Mouse (Mus musculus): Measurements from ENCODE around the gene Gm17660. TPM values are rescaled to one million over a fixed set of nuclear protein-coding genes. Genes with fewer than 3 reads are reported as not detected.
"Not testable (repeated sequence)": the region's sequence is repeated elsewhere in the genome, so short reads cannot be mapped to it uniquely, and the experiment has no call there.

Gene Gm17660
- total and polyA plus RNA-seq, 3 experiments = not detected

DNA sequence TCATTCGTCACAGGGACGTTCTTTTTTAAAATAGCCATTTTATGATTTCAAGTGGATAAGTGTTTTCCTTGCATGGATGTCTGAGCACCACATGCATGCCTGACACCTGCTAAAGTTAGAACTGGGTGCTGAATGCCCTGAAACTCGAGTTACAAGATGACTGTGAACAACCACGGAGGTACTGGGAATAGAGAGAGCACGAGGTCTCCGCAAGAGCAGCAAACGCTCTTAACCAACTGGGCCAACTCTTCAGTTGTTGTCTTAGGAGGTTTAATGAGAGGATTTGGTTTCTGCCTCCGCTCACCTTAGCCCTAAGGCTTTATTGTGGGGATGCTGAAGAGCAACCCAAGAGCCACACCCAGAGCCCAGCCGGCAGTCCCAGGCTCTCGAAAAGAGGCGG, 52.6 kb downstream of the Gm17660 start:
- in situ Hi-C loops (cut with MboI; ENCODE audit: low pct_ligation_motif_present, low pct_unique_long_range_greater_than_20kb, low sequenced_read_pairs) (no loop called here), dilution Hi-C loops (cut with MboI; ENCODE audit: extremely low pct_ligation_motif_present, extremely low pct_unique_long_range_greater_than_20kb, low sequenced_read_pairs) (no loop called here)
- Histone ChIP-seq H3K4me2 (ENCODE audit: insufficient read depth, low read depth, poor library complexity, severe bottlenecking) (peak overlapping the region; percentile 89; the same call in 1 of the 2 replicates), H3K36me3 (replicated peaks in 1 of 2; ENCODE audit: control insufficient read depth in 1 of 2, insufficient read depth in 1 of 2, low read length in 1 of 2) (no peaks in the 10 kb centered on the region), H3K4me1 (ENCODE audit: control insufficient read depth in 1 of 2, insufficient read depth in 2 of 2) (peaks cover 13 to 43% of the 10 kb centered on the region in 2 experiments), H3K27ac (ENCODE audit: insufficient read depth, low read depth) (no peak overlapping the region), H3K4me3 (replicated peaks in 1 of 3; ENCODE audit: low read depth in 2 of 3, low read length in 2 of 3, poor library complexity in 1 of 3) (no peak overlapping the region), H3K27me3 (replicated peaks) (no peaks in the 10 kb centered on the region), H3K9ac (ENCODE audit: insufficient read depth, low read depth) (no peak overlapping the region), H3K79me2 (replicated peaks; ENCODE audit: control insufficient read depth, extremely low read depth, insufficient read depth, poor library complexity, severe bottlenecking) (no peaks in the 10 kb centered on the region), H3K9me3 (replicated peaks; ENCODE audit: low read length) (no peaks in the 10 kb centered on the region)
- DNase-seq (ENCODE audit: extremely low read depth) = no peak
- no peak for TF ChIP-seq MYC (IDR thresholded peaks at IDR 0.05; ENCODE audit: low read depth, low read length)
- TF ChIP-seq USF1 (IDR thresholded peaks at IDR 0.05; ENCODE audit: low read depth, low read length) = no peak
- TF ChIP-seq MAX (IDR thresholded peaks at IDR 0.05; ENCODE audit: low read length) = peak; percentile 58; the same call in 1 of the 2 replicates
- no peak for TF ChIP-seq ZNF384 (IDR thresholded peaks at IDR 0.05; ENCODE audit: low read depth, low read length)
- TF ChIP-seq ZKSCAN1 (IDR thresholded peaks at IDR 0.05; ENCODE audit: borderline replicate concordance, low read depth, low read length) = no peak
- TF ChIP-seq MAZ (IDR thresholded peaks at IDR 0.05; ENCODE audit: low read depth, low read length) = no peak
- peak; percentile 41; the same call in 1 of the 2 replicates for TF ChIP-seq IRF4 (IDR thresholded peaks at IDR 0.05; ENCODE audit: low read depth, low read length)
- no peak for TF ChIP-seq CTCF (conservative IDR thresholded peaks at IDR 0.05 in 1 of 2, IDR thresholded peaks at IDR 0.05 in 1 of 2; ENCODE audit: low read depth in 2 of 2, low read length in 2 of 2)
- TF ChIP-seq POLR2A (IDR thresholded peaks at IDR 0.05; ENCODE audit: low read depth, low read length) = no peak

DNA sequence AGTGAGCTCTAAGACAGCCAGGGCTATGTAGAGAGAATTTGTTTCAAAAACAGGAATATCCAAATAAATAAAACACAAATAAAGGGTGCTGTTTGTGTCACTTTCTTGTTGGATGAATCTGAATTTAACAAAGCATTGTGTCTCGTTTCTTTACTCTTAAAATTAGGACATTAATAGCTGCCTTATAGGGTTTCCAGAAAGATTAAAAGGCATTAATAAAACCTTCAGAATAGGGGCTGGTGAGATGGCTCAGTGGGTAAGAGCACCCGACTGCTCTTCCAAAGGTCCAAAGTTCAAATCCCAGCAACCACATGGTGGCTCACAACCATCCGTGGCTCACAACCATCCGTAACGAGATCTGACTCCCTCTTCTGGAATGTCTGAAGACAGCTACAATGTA, 53.2 kb downstream of the Gm17660 start:
- H3K9ac ChIP-seq (ENCODE audit: insufficient read depth, low read depth); H3K9me3 ChIP-seq (replicated peaks; ENCODE audit: low read length); dilution Hi-C loops (cut with MboI; ENCODE audit: extremely low pct_ligation_motif_present, extremely low pct_unique_long_range_greater_than_20kb, low sequenced_read_pairs); H3K36me3 ChIP-seq (replicated peaks in 1 of 2; ENCODE audit: control insufficient read depth in 1 of 2, insufficient read depth in 1 of 2, low read length in 1 of 2); in situ Hi-C loops (cut with MboI; ENCODE audit: low pct_ligation_motif_present, low pct_unique_long_range_greater_than_20kb, low sequenced_read_pairs); H3K4me2 ChIP-seq (ENCODE audit: insufficient read depth, low read depth, poor library complexity, severe bottlenecking); H3K27me3 ChIP-seq (replicated peaks); H3K79me2 ChIP-seq (replicated peaks; ENCODE audit: control insufficient read depth, extremely low read depth, insufficient read depth, poor library complexity, severe bottlenecking); H3K4me3 ChIP-seq (replicated peaks in 1 of 3; ENCODE audit: low read depth in 2 of 3, low read length in 2 of 3, poor library complexity in 1 of 3); DNase-seq (ENCODE audit: extremely low read depth); H3K27ac ChIP-seq (ENCODE audit: insufficient read depth, low read depth): not testable (repeated sequence)
- 0 out of 2 replicates have a peak, but pooled peaks have one; percentile 36 for TF ChIP-seq TBP (conservative IDR thresholded peaks at IDR 0.05; ENCODE audit: low read depth, low read length)
- H3K4me1 ChIP-seq (ENCODE audit: control insufficient read depth in 1 of 2, insufficient read depth in 2 of 2) = peaks cover 13 to 46% of the 10 kb centered on the region in 2 experiments

DNA sequence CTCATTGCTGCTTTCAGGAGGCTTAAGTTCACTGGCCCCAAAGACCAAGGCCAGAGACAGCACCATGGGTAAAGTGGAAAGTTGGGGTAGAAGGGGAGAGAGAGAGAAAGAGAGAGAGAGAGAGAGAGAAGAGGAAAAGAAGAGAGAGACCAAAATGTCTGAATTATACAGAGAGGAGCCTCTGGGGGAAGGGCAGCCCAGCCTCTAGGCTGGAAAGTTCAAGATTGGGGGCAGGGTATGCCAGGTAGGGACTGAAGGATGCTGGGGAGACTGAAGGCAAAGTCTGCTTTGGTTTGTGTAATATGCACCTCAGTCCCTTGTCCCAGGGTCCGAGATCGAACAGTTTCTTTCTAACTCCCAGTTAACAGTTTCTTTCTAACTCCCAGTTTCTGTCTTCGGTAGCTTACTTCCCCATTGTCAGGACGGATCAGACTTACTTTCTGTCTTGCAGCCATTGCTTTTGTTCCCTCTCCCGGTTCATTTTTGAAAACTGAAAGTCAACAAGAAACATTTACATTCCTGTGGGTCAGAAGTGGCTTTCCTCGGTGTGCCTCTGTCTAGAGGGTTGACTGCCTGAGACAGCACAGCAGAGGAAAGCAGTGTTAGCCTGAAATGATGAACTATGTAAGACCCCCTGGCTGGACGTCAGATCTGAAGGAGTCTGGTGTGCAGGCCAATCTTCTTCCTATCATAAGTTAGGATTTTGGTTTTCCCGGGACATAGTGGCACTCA, 54.0 kb downstream of the Gm17660 start:
- no peak overlapping the region for H3K27ac ChIP-seq (ENCODE audit: insufficient read depth, low read depth)
- DNase-seq (ENCODE audit: extremely low read depth) = no peak
- H3K79me2 ChIP-seq (replicated peaks; ENCODE audit: control insufficient read depth, extremely low read depth, insufficient read depth, poor library complexity, severe bottlenecking) = no peaks in the 10 kb centered on the region
- dilution Hi-C loops (cut with MboI; ENCODE audit: extremely low pct_ligation_motif_present, extremely low pct_unique_long_range_greater_than_20kb, low sequenced_read_pairs) = no loop called here
- no peaks in the 10 kb centered on the region for H3K27me3 ChIP-seq (replicated peaks)
- in situ Hi-C loops (cut with MboI; ENCODE audit: low pct_ligation_motif_present, low pct_unique_long_range_greater_than_20kb, low sequenced_read_pairs) = no loop called here
- peaks cover 13 to 48% of the 10 kb centered on the region in 2 experiments for H3K4me1 ChIP-seq (ENCODE audit: control insufficient read depth in 1 of 2, insufficient read depth in 2 of 2)
- H3K9me3 ChIP-seq (replicated peaks; ENCODE audit: low read length) = no peaks in the 10 kb centered on the region
- TF ChIP-seq POLR2AphosphoS2 (IDR thresholded peaks at IDR 0.05; ENCODE audit: low read depth, low read length) = no peak
- 0 out of 2 replicates have a peak, but pooled peaks have one; percentile 25 for TF ChIP-seq EP300 (IDR thresholded peaks at IDR 0.05; ENCODE audit: low read length)
- peak; percentile 34; the same call in 1 of the 2 replicates for TF ChIP-seq TCF12 (IDR thresholded peaks at IDR 0.05; ENCODE audit: low read depth, low read length)
- TF ChIP-seq MAFK (IDR thresholded peaks at IDR 0.05; ENCODE audit: insufficient replicate concordance, low read length) = no peak
- TF ChIP-seq ETS1 (conservative IDR thresholded peaks at IDR 0.05; ENCODE audit: low read depth, low read length) = no peak
- no peak for TF ChIP-seq ZMIZ1 (IDR thresholded peaks at IDR 0.05; ENCODE audit: low read depth, low read length)
- TF ChIP-seq CHD2 (IDR thresholded peaks at IDR 0.05; ENCODE audit: low read length) = peak; percentile 87
- TF ChIP-seq USF2 (conservative IDR thresholded peaks at IDR 0.05; ENCODE audit: low read depth, low read length) = no peak
- TF ChIP-seq IRF4 (IDR thresholded peaks at IDR 0.05; ENCODE audit: low read depth, low read length) = peak; percentile 41; the same call in 1 of the 2 replicates
- no peak for TF ChIP-seq RAD21 (IDR thresholded peaks at IDR 0.05; ENCODE audit: low read depth, low read length)
- no peak for TF ChIP-seq MXI1 (IDR thresholded peaks at IDR 0.05; ENCODE audit: low read depth, low read length)
- no peak for TF ChIP-seq KAT2A (IDR thresholded peaks at IDR 0.05; ENCODE audit: insufficient replicate concordance, low read length)
- no peak for TF ChIP-seq HCFC1 (IDR thresholded peaks at IDR 0.05; ENCODE audit: low read depth, low read length)
- TF ChIP-seq BHLHE40 (IDR thresholded peaks at IDR 0.05; ENCODE audit: low read depth, low read length) = 0 out of 2 replicates have a peak, but pooled peaks have one; percentile 15
- H3K9ac ChIP-seq (ENCODE audit: insufficient read depth, low read depth) = peak overlapping the region; percentile 55
- H3K36me3 ChIP-seq (replicated peaks in 1 of 2; ENCODE audit: control insufficient read depth in 1 of 2, insufficient read depth in 1 of 2, low read length in 1 of 2) = peaks cover 0 to 2% of the 10 kb centered on the region in 2 experiments
- peak overlapping the region in 1 of 3 experiments; percentile 14 for H3K4me3 ChIP-seq (replicated peaks in 1 of 3; ENCODE audit: low read depth in 2 of 3, low read length in 2 of 3, poor library complexity in 1 of 3)
- H3K4me2 ChIP-seq (ENCODE audit: insufficient read depth, low read depth, poor library complexity, severe bottlenecking) = peak overlapping the region; percentile 96

Measured in CH12.LX (cell line).